In genomic region chr12:102305069-102305836, GRCm38 (mm10) we compare ENCODE assay signal across 12 mouse cellular contexts. TPM values are rescaled to one million over a fixed set of nuclear protein-coding genes. Genes with fewer than 3 reads are reported as not detected.
DNase-seq lines count a peak whose midpoint lies in the region; ATAC-seq and TF ChIP-seq lines count a peak whose summit lies in the region.
"Had no signal": no experiment of that assay in that cellular context is flagged by ENCODE, and none has a peak within 500 bp of the region (broad histone marks: within the 10 kb centered on the region; RNA-seq: fewer than 3 reads in every experiment).

No protein-coding gene starts in this region.

- no peak for ATAC-seq in cerebellum, adult (ENCODE audit: insufficient number of reproducible peaks, low FRiP score, low TSS enrichment)
- no peak for ATAC-seq in lung, embryonic 14.5 days (ENCODE audit: insufficient read depth)

- H3K4me1 ChIP-seq in lung, embryonic 14.5 days (ENCODE audit: insufficient read depth): peaks cover 63% of the 10 kb centered on the region

- no peak for TF ChIP-seq CTCF in lung, embryonic 14.5 days (IDR thresholded peaks at IDR 0.05; ENCODE audit: low read depth)

- 0 out of 2 replicates have a peak overlapping the region, but pooled peaks have one; percentile 6 for H3K27ac ChIP-seq in lung, embryonic 14.5 days (ENCODE audit: low read depth)
- H3K27ac ChIP-seq: embryonic facial prominence, embryonic 12.5 days; midbrain, embryonic 10.5 days had no signal

- no peak overlapping the region for H3K4me2 ChIP-seq in lung, embryonic 14.5 days
- H3K4me2 ChIP-seq: embryonic facial prominence, embryonic 12.5 days had no signal

- no peak overlapping the region for H3K9ac ChIP-seq in lung, embryonic 14.5 days
- H3K9ac ChIP-seq: embryonic facial prominence, embryonic 12.5 days had no signal

- no peaks in the 10 kb centered on the region for H3K36me3 ChIP-seq in lung, embryonic 14.5 days (ENCODE audit: insufficient read depth)
- H3K36me3 ChIP-seq: embryonic facial prominence, embryonic 12.5 days; G1E; midbrain, embryonic 10.5 days had no signal

- 33% methylated on average over 10 of the region's 10 CpGs for WGBS in lung, embryonic 14.5 days

- H3K9me3 ChIP-seq in lung, embryonic 14.5 days (ENCODE audit: low read depth, low read length): no peaks in the 10 kb centered on the region
- H3K9me3 ChIP-seq: embryonic facial prominence, embryonic 12.5 days; G1E; midbrain, embryonic 10.5 days had no signal

- H3K4me3 ChIP-seq in lung, embryonic 14.5 days (ENCODE audit: low read depth, low read length): no peak overlapping the region
- H3K4me3 ChIP-seq: embryonic facial prominence, embryonic 12.5 days; midbrain, embryonic 10.5 days had no signal

- H3K27me3 ChIP-seq in lung, embryonic 14.5 days (ENCODE audit: insufficient read depth, low read length): no peaks in the 10 kb centered on the region
- H3K27me3 ChIP-seq: embryonic facial prominence, embryonic 12.5 days had no signal

- peak; percentile 33 for DNase-seq in cerebellum, adult 11 months
- DNase-seq in lung, embryonic 14.5 days: peak; percentile 72
- no peak for DNase-seq in lung, postnatal 25 days (ENCODE audit: low spot score)
- DNase-seq in cerebellum, adult 9-10 months: peak; percentile 68
- DNase-seq in kidney, postnatal 10 days: peak; percentile 49
- DNase-seq in heart, postnatal 4 days: no peak
- DNase-seq in thymus, postnatal 36 days: no peak
- DNase-seq: adrenal gland, adult 2 months had no signal

RNA-seq across cellular contexts. Expression of gene Rin3, which starts 22.4 kb away (rescaled TPM):
- 14.3 and 15.4 TPM in 2 replicates for polyA plus RNA-seq in lung, embryonic 14.5 days (2014; fragmentation: Nextera tagmentation; extraction: Ambion mirVana)
- total RNA-seq in heart, postnatal 4 days (2021): 10 to 100 TPM; 21.1 to 21.5 TPM

Comparison
In these comparisons a context has a peak if more than half of its experiments do, and no peak if none do; other contexts are left out.
1. DNase-seq: peak in cerebellum, adult 11 months (single experiment), lung, embryonic 14.5 days (single experiment), cerebellum, adult 9-10 months (single experiment) and kidney, postnatal 10 days (single experiment); none in lung, postnatal 25 days (single experiment), heart, postnatal 4 days (single experiment) and thymus, postnatal 36 days (0 of 2).